Comparison of ENCODE assay signal across 26 mouse cellular contexts in genomic region chr15:97163090-97163489, GRCm38 (mm10).
DNase-seq lines count a peak whose midpoint lies in the region; ATAC-seq and TF ChIP-seq lines count a peak whose summit lies in the region.
"Had no signal": no experiment of that assay in that cellular context is flagged by ENCODE, and none has a peak within 500 bp of the region (broad histone marks: within the 10 kb centered on the region; RNA-seq: fewer than 3 reads in every experiment).

No protein-coding gene starts in this region.

- H3K4me3 ChIP-seq in gastrocnemius, adult 2 months, result no peak overlapping the region
- H3K4me3 ChIP-seq in liver, embryonic 13.5 days (replicated peaks), result no peak overlapping the region
- no peak overlapping the region for H3K4me3 ChIP-seq in limb, embryonic 10.5 days
- H3K4me3 ChIP-seq: embryonic facial prominence, embryonic 13.5 days; embryonic facial prominence, embryonic 15.5 days; erythroblast, embryonic 14.5 days; forebrain, embryonic 10.5 days; forebrain, embryonic 12.5 days had no signal

- no peak for DNase-seq in gastrocnemius, adult 2 months
- DNase-seq in gastrocnemius, adult 18-20 months (ENCODE audit: low spot score), result no peak
- DNase-seq in liver, embryonic 13.5 days, result no peak
- DNase-seq in liver, result no peak
- DNase-seq in limb, embryonic 10.5 days (ENCODE audit: low spot score), result no peak
- no peak for DNase-seq in right cerebral cortex, postnatal 4 days
- DNase-seq: adrenal gland, adult 2 months; adrenal gland, postnatal 10 days; adrenal gland, postnatal 25 days; cerebellum, adult 11 months; cerebellum, adult 2 months; cerebellum, adult 9-10 months; cerebellum, postnatal 10 days; cerebellum, postnatal 25 days; embryo, embryonic 11 days had no signal

- intact Hi-C loops in gastrocnemius, adult 2 months (cut with DNase I), result no loop called here

- H3K27ac ChIP-seq in gastrocnemius, adult 2 months, result peak overlapping the region; percentile 67
- H3K27ac ChIP-seq in liver, embryonic 13.5 days, result peak overlapping the region; percentile 18
- H3K27ac ChIP-seq in limb, embryonic 10.5 days, result no peak overlapping the region
- H3K27ac ChIP-seq: embryonic facial prominence, embryonic 13.5 days; embryonic facial prominence, embryonic 15.5 days; forebrain, embryonic 10.5 days; forebrain, embryonic 12.5 days had no signal

- 60% methylated on average over 8 of the region's 8 CpGs for WGBS in liver, embryonic 13.5 days (ENCODE audit: insufficient replicate concordance)
- 93% methylated on average over 8 of the region's 8 CpGs for WGBS in limb, embryonic 10.5 days

- H3K27me3 ChIP-seq in liver, embryonic 13.5 days, result no peaks in the 10 kb centered on the region
- H3K27me3 ChIP-seq in limb, embryonic 10.5 days (ENCODE audit: low read depth, poor library complexity, severe bottlenecking), result no peaks in the 10 kb centered on the region
- H3K27me3 ChIP-seq: embryonic facial prominence, embryonic 13.5 days; embryonic facial prominence, embryonic 15.5 days; forebrain, embryonic 12.5 days; Patski had no signal

- no peaks in the 10 kb centered on the region for H3K36me3 ChIP-seq in liver, embryonic 13.5 days
- H3K36me3 ChIP-seq in limb, embryonic 10.5 days, result no peaks in the 10 kb centered on the region
- H3K36me3 ChIP-seq: embryonic facial prominence, embryonic 13.5 days; embryonic facial prominence, embryonic 15.5 days; forebrain, embryonic 10.5 days; forebrain, embryonic 12.5 days; G1E had no signal

- TF ChIP-seq CTCF in gastrocnemius, adult 2 months (IDR thresholded peaks at IDR 0.05), result no peak

- no peak overlapping the region for H3K4me2 ChIP-seq in liver, embryonic 13.5 days
- H3K4me2 ChIP-seq: embryonic facial prominence, embryonic 13.5 days; embryonic facial prominence, embryonic 15.5 days; forebrain, embryonic 12.5 days had no signal

- H3K9me3 ChIP-seq in liver, embryonic 13.5 days (replicated peaks), result no peaks in the 10 kb centered on the region
- H3K9me3 ChIP-seq in limb, embryonic 10.5 days (replicated peaks), result no peaks in the 10 kb centered on the region
- H3K9me3 ChIP-seq: embryonic facial prominence, embryonic 13.5 days; embryonic facial prominence, embryonic 15.5 days; forebrain, embryonic 10.5 days; forebrain, embryonic 12.5 days had no signal

- peaks cover 4% of the 10 kb centered on the region; the same call in 1 of the 2 replicates for H3K4me1 ChIP-seq in liver, embryonic 13.5 days (replicated peaks)
- H3K4me1 ChIP-seq in limb, embryonic 10.5 days, result no peaks in the 10 kb centered on the region
- H3K4me1 ChIP-seq: embryonic facial prominence, embryonic 13.5 days; embryonic facial prominence, embryonic 15.5 days; forebrain, embryonic 10.5 days; forebrain, embryonic 12.5 days had no signal

- ATAC-seq in liver, embryonic 13.5 days (ENCODE audit: low read depth), result no peak
- ATAC-seq in common myeloid progenitor, adult 5-6 weeks (replicated peaks; ENCODE audit: low read depth, poor library complexity, severe bottlenecking), result peak; percentile 45
- peak; percentile 64 for ATAC-seq in megakaryocyte progenitor cell, adult 5-6 weeks (replicated peaks; ENCODE audit: poor library complexity)
- ATAC-seq: forebrain, embryonic 14.5 days; forebrain, embryonic 16.5 days; Patski had no signal

- H3K9ac ChIP-seq in liver, embryonic 13.5 days, result no peak overlapping the region
- H3K9ac ChIP-seq: embryonic facial prominence, embryonic 13.5 days; embryonic facial prominence, embryonic 15.5 days; forebrain, embryonic 12.5 days had no signal
